Mouse (Mus musculus) adrenal gland, postnatal 25 days (tissue): ENCODE data around the gene Chst8. TPM values are rescaled to one million over a fixed set of nuclear protein-coding genes. Genes with fewer than 3 reads are reported as not detected.

ENCODE experiments used
- DNase-seq: peaks from one replicate; pipeline ENCODE4 v3.0.0; 2021; ENCODE audit warnings: mixed read lengths
- total RNA-seq: library from RNA; stranded (reverse); gene quantifications from 2 replicates; pipeline ENCODE4 v1.2.3, GENCODE M21; 2021

Gene Chst8
- total RNA-seq, 1 experiment from 2014 or later = 6.7 TPM

DNA sequence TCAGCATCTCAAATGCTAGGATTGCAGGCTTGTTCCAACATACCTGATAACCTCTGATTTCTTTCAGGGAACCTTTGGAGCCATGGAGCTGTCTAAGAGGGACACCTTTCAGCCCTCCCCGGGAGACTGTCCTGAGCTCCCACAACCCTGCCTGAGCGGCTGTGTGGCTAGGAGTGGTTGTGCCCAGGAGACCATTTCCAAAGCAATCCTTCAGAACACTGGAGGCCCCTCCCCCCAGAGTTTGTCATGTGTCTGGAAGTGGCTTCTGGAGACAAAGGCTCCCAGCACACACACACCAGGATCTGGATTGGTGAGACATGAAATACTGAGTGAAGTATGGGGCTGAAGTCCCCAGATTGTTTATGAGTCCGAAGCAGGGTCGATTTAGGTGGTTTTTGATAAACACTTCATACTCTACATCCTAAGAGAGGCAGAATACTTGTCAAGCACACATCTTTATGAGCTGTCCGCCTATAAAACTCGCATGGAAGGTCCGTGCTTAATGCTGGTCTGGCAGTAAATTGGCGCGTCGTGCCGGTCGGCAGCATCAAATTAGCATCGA, 12.5 kb downstream of the Chst8 start:
- DNase-seq = no peak

DNA sequence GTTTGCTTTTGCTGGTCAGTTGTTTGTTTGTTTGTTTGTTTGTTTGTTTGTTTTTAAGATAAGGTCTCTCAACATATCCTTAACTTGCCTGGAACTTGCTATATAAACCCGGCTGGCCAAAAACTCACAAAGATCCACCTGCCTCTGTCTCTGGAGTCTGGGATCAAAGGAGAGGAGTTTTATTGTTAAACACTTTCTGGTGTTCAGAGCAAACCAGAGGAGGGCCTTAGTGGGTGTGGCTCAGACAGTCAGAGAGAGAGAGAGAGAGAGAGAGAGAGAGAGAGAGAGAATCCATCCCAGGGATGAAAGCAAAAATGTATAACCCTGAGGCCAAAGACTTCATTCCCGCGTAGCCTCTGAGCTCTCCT, 13.1 kb downstream of the Chst8 start:
- no peak for DNase-seq

DNA sequence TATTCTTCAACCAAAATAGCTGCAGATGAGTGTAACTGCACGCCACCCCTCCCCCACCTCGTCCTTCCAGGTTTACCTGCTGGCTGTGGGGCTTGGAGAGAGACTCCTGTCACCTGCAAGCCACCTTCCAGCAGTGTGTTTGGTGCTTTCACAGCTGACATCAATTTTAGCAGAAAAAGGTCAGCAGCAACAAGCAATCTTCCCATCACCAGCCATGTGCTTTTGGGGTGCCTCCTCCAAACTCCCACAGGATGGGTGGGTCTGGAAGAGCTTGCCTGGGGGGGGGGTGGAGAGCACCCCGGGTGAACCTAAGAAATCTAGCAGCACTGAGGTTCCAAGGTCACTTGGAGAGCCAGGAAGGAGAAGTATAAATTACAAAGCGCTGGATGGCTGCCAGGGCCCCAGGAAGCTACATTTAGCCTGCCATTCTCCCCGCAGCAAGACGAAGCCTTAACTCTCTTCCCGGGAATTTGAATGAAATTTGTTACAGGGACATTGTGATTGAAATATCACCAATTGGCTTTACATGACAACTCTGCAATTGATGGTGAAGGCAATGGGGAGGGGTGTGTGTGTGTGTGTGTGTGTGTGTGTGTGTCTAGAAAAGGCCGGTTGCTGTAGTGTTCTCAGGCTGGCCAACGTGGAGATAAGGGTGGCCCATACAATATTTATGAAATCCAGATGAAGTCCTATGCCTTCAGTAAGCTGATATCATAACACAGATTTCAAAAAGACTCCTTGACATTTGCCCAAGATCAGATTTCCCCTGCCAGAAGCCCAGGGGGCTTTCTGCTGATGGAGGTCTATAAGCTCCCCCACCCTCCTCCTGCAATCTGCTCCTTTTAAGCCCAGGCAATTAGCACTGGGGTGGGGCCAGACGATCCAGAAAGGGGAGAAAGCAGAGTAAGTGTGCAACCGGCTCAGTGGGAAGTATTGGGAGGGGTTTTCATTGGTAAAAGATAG, 13.8 kb downstream of the Chst8 start:
- DNase-seq = peak; percentile 71

DNA sequence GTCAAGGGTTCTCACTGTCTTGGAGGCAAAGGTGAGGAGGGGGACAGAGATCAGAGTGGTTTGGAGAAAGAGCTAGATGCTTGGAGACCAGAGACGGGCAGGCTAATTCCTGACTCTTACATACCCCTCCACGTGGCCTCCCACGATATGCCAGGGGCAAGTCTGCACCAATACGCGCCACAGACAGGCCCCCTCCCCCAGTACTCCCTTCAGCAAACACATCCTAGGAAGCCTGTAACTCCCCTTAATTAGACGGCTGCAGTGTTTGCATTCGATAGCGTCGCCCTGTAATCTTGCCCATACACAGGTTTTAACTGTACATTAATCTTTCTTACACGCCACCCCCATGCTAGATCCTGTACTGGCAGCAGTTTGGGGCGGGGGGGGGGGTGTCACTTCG, 14.5 kb downstream of the Chst8 start:
- no peak for DNase-seq

DNA sequence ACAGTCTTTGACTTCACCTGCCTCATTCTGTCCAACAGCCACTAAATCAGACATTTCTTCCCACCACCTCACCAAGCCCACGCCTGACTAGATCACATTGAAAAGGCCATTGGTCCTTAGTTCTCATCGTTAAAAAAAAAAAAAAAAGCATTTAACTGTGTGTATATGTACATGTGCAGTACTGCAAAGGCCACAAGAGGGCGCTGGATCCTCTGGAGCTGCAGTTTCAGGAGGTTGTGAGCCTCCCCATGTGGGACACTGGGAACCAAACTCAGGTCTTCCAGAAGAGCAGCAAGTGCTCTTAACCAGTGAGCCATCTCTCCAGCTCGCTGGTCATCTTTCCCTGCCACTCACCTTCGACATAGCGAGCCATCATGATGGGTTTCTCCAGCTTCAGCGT, 22.1 kb downstream of the Chst8 start:
- DNase-seq = no peak

DNA sequence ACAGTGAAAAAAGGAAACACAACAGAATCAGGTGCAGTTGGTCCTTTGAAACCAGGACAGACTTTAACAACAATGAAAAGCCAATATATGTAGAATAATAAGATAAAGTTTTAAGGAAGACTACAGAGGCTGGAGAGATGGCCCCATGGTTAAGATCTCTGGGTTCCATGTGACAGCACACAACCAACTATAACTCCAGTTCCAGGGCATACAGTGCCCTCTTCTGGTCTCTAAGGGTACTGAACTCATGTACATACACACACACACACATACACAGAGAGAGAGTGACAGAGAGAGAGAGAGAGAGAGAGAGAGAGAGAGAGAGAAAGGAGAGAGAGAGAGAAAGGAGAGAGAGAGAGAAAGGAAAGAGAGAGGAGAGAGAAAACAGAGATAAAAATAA, 25.3 kb downstream of the Chst8 start:
- no peak for DNase-seq

DNA sequence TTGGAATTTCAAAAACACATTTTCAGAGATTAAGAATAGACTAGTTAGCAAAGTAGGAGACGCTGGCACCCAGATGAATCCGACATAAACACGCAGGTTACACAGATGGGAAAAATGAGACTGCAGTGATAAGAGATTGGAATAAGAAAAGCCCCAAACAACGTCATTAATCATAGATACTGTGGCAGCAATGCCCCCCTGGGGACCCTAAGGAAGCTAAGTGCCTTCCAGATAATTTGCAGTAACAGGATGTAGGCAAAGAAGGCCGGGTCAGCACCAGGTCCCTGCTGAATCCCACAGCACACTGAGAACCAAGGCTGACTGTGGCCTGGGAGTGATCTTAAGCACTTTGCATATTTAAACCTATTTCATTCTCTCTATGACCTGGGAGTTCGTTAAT, 27.5 kb downstream of the Chst8 start:
- DNase-seq = no peak

DNA sequence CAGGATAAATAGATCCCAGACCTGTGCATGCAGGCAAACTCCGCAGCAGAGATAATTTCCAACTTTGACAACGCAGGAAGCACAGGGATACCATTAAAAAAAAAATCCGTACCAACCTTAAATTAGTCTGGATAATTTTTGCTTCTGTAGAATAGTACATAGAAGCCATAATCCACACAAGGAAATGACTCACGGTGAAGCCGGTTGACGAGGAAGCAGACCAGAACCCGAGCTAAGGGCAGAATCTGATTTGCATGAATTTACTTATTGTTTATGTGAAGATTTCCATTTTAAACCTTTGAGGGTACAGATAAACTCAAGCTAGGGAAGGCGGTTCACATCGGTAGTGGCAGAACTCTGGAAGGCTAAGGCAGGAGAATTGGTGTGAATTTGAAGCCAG, 28.0 kb downstream of the Chst8 start:
- DNase-seq = no peak

DNA sequence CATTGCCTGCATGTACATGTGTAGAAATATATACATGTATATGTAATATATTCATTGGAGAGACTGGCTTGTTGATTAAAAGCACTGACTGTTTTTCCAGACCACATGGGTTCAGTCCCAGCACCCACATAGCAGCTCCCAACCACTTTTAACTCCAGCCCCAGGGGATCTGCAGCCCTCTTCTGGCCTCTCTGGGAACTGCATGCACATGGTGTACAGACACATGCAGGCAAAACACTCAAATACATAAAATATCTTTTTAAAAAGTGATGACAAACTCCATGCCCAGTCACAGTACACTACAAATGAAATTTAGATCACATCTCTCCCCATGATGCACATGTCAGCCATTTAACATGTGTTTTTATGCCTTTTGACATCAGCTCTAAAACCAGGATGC, 30.5 kb downstream of the Chst8 start:
- DNase-seq = no peak

DNA sequence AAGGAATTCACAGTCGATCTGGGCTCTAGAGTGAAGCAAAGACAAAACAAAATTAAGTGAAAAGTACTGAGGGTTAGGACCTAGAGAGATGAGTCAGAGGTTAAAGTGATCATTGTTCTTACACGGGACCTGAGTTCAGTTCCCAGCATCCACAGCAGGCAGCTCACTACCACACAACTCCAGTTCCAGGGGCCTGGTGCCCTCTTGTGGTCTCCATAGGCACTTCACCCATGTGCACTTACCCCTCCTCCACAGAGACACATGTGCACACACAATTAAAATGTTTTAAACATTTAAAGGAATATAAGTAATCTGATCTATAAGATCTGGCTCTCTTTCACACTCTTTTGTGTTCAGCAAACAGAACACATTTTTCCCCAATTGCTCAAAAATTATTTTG, 31.3 kb downstream of the Chst8 start:
- no peak for DNase-seq

DNA sequence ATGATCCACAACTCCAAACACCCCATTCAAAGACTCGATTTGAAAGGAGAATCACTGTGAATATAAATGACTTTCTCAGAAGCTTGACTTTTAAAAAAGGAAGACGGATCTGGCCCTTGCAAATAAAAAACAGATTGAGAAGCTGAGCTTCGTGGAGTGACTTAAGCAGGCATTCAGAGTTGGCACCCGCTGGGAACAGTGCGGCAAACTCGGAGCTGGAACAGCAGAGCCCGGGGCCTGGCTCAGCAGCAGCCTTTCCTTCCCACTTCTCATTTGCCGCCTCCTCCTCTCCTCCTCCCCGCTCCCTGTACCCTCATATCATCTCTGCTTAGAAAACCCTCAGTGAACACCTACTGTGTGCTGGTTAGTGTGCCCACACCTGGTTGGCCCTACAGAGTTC, 34.1 kb downstream of the Chst8 start:
- no peak for DNase-seq

DNA sequence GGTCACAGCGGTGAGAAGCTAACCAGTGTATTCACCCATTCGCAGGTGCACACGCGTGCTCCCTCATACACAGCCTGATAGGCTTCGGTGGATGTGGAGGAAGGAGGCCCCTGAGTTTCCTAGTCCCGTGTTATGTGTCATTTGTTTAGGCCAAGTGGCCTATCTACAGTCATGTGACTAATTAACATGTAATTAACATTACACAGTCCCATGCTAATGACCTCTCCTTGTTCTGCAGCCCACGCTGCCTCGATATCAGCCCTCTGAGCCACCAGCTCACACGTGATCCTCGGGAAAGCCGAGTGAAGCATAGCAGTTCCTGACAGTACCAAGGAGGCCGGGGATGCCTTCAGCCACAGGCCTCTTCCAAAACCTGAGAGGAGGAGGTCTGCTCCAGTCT, 36.9 kb downstream of the Chst8 start:
- no peak for DNase-seq

DNA sequence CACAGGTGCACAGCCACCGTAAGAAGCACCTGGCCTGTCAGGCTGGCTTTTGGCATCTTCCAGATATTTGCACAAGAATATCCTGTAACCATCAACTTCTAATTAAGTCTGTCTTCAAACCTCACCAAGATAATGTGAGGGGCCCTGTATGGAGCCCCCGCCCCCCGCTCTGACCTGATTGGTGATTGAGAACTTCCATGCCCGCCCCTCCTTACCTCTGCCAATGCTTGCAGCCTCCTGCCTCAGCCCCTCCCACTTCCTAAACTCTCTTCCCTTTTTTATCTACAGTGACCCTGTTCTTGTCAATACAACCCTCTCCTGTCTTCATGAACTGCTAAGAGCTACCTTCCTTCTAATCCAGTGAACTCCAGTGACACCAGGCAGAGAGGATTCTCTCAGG, 37.6 kb downstream of the Chst8 start:
- no peak for DNase-seq

DNA sequence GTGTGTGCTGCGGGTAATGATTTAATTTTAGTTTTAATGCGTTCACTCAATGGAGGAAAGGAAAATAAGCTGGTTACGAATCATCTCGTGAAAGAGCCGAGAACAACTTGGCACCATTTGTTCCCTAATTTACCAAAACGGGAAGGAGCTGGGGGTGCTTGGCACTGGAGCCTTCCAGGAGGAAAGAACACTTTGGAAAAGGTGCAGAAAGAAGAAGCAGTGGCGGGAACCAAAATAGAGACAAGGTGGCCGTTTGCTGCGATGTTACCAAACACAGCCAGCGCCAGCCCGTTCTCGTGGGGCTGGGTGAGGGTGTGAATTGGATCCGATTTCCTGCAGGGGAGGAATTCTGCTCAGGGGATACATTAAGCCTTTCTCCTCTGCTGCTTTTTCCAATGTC, 38.5 kb downstream of the Chst8 start:
- DNase-seq = no peak

DNA sequence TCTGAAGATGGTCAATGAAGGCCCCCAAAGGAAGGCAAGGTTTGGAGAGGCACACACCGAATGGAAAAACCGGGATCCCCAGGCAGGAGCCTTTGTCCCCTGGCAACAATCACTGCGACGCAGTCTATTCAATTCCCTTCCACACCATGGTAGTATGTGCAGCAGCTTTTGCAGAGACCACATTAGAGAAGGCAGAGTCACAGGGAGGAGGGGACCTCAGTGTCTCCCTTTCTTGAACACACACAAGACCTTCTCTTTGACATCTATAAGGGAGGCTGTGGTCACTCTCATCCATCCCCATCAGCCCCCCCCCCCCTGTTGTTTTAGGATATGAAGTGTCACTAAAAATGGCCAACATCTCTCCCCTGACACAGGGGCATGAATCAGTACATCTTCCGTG, 39.2 kb downstream of the Chst8 start:
- no peak for DNase-seq

DNA sequence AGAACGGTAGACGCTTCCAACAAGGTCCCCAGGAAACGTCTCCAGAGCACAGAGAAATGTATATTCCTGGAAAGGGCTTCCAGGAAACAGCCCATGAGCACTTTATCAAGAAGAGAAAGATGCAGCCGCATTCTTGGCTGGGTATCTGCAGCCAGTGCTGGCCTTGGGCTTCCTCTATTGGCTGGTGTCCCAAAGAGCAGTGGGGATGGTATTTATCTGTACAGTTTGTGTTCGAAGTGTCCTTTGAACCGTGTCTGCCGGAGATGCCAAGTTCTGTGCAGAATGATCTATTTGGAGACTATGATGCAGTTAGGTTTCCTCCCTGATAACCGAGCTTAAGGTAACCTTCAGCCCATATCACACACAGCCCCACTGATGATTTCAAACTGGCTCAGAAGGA, 43.0 kb downstream of the Chst8 start:
- peak; percentile 59 for DNase-seq

DNA sequence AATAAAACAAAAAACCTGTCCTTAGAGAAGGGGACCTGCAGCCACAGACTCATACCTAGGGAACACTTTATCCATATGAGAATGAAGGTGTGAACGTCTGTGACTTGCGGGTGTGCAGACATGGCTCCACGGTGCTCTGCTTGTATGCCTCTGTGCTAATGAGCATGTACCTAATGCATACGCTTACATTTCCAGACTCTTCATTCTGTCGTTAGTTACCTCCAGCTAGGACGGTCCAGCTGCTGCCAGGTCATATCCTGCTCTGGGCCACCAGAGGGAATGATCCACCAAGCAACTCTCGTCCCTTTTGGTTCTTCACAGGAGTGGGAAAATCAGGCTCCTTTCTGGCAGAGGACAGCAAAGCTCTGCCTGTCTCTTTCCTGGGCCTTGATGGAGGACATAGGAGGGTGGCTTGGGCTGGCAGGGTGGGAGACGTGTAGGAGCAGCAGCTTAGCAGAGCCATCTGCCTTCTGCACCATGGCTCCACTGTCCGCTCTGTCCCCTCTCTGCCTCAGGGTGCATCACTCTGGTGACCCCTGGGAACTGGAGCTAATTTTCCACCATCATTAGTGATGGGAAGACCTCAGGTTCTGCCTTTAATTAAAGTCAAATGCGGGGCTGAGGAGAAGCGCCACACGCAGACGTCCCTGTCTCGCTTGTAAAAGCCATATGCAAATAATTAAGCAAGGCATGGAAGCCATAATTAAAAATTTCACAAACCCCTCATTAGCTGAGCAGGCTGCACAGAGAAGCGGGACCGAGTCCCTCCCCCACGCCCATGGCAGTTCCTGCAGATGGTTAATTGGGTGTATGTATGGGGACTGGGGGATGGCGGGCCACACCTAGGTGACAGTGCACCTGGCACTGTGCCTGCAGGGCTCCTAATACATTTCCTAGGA, 48.0 kb downstream of the Chst8 start:
- DNase-seq = no peak

DNA sequence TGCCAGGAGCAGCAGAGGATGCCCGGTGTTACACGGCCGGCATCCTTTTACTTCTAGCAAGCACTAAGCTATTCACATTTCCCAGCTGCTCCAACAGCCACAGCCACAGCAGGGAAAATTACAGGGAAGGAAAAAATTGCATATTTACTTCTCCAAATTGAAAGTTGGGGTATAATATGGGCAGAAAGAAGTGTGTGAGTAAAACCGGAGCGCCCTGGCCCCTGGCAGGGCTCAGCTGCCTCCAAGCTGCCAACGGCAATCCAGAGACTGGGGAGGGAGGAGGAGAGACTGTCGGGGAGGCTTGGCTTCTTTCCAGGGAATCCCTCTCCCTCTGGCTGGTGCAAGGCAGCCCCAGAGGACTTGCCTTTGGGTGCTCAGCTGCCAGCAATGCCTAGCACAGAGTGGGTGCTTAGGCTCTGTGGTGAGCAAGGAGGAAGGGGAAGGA, 53.1 kb downstream of the Chst8 start:
- DNase-seq = peak; percentile 44

DNA sequence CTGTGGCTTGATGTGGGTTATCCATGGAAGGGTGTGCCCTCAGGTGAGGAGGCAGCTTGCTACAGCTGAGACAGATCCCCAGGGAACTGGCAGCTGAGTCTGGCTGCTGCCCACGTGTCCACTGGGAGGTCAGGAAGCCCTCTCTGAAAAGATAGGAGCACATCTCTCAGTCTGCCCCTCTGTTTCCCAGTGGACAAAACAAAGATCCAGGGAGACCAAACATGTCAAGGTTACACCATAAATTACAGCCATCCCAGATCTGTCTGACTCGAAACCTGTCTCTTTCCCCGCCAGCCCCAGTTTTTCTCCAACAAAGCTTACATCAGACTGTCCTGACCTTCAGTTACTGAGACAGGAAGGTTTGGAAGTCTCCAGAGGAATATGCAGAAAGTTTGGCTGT, 53.8 kb downstream of the Chst8 start:
- no peak for DNase-seq

DNA sequence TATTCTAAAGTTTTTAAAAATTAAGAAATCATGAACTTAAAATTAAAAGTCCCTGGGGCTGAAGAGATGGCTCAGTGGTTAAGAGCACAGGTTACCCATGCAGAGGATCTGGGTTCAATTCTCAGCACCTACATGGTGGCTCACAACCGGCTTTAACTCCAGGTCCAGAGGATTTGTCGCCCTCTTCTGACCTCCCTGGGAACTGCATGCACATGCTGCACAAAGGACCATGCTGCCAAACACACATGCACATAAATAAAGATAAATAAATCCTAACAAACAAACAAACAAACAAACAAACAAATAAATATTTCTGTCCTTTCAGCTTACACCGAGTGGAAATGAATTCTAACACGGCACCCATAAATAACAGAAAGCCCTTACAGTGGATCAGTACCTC, 55.0 kb downstream of the Chst8 start:
- DNase-seq = no peak

DNA sequence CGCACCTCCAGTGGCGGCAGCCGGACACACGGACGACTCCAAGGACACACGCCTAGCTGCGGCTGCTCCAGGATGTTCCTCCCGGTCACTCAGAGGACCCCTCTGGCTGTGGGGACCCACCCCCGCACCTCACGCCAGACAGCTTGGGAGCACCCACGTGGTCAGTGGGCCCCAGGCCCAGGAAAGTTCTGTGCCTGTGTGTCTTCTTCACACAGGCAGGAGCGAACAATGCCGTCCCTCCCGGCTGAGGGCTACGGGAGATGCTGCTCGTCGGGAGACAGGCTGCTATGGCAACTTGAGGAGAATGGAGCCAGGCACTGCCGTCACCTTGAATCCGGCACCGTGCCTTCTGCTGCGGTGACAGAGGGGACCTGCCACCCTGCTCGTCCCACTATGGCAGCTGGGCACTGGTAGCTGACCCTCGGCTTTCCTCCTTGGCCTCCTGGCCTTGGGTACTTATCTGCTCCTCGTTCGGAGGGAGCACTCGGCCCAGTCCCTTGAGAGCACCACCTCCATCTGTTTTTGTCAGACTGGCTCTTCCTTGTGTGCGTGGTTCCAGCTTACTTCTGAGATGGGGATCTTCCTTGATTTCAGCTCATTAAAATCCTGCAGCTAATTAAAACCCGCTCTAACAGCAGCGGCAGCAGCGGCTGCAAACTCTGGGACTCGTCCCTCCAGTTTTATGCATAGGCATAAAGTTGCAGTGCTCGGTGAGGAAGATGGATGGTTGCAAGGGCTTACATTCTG, 59.2 kb downstream of the Chst8 start:
- DNase-seq = no peak

DNA sequence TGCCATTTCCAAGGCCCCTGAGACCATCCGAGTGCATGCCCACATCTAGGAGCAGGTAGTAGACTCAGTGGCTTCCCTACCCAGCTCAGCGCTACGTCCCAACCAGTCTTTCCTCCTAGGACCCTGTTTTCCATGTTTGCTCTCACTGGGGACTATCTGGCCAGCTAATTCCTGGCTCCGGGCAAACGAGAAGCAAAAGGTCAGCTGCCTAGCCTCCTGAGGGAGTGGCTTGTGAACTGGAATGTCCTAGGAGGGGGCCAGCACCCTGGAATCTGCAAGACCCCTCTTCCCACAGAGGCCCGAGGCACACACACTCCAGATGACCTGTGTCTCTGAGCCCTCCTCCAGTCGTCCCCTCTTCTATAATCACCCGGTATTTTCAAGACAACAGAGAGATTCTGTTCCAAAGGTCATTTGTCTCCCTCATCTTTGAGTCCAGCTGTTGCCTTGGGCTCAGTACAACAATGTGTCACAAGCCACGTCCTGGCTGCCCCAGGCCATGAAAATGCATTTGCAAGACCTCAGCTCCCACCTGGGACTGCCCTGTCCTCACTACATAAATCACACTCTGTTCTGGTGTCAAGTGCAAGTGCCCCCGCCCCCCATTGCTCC, 60.3 kb downstream of the Chst8 start:
- DNase-seq = no peak
